Mouse (Mus musculus): ENCODE measurements around the gene Plcb4.

Plcb4 gene

GRCm38 (mm10) chr2:135761226-135761802, 102.5 kb downstream of the Plcb4 start:
- DNase-seq: no peak

GRCm38 (mm10) chr2:135764706-135765105, 105.9 kb downstream of the Plcb4 start:
- no peak for DNase-seq

GRCm38 (mm10) chr2:135766471-135767063, 107.8 kb downstream of the Plcb4 start:
- DNase-seq: no peak

GRCm38 (mm10) chr2:135767535-135767934, 108.7 kb downstream of the Plcb4 start:
- no peak for DNase-seq

- DNase-seq: no peak
These were observed 110.9 kb downstream of the Plcb4 start for GRCm38 (mm10) chr2:135769701-135770100.

GRCm38 (mm10) chr2:135770226-135770625, 111.4 kb downstream of the Plcb4 start:
- DNase-seq: no peak

GRCm38 (mm10) chr2:135773194-135773972, 114.6 kb downstream of the Plcb4 start:
- DNase-seq: no peak

- no peak for DNase-seq
These were observed 116.2 kb downstream of the Plcb4 start for GRCm38 (mm10) chr2:135775026-135775425.

GRCm38 (mm10) chr2:135776131-135776775, 117.4 kb downstream of the Plcb4 start:
- DNase-seq: no peak

GRCm38 (mm10) chr2:135781391-135781790, 122.6 kb downstream of the Plcb4 start:
- DNase-seq: no peak

GRCm38 (mm10) chr2:135787415-135787814, 128.6 kb downstream of the Plcb4 start:
- no peak for DNase-seq

GRCm38 (mm10) chr2:135792907-135793306, 134.1 kb downstream of the Plcb4 start:
- no peak for DNase-seq

GRCm38 (mm10) chr2:135796684-135797083, 137.9 kb downstream of the Plcb4 start:
- no peak for DNase-seq

- DNase-seq: no peak
These were observed 139.1 kb downstream of the Plcb4 start for GRCm38 (mm10) chr2:135797677-135798546.

- no peak for DNase-seq
These were observed 140.4 kb downstream of the Plcb4 start for GRCm38 (mm10) chr2:135799149-135799770.

- DNase-seq: no peak
These were observed 141.6 kb downstream of the Plcb4 start for GRCm38 (mm10) chr2:135800385-135800784.

- no peak for DNase-seq
These were observed 144.2 kb downstream of the Plcb4 start for GRCm38 (mm10) chr2:135802878-135803450.

GRCm38 (mm10) chr2:135805748-135806685, 147.2 kb downstream of the Plcb4 start:
- DNase-seq: no peak

- DNase-seq: no peak
These were observed 149.5 kb downstream of the Plcb4 start for GRCm38 (mm10) chr2:135808342-135808741.

- DNase-seq: peak; percentile 47
These were observed 152.0 kb downstream of the Plcb4 start for GRCm38 (mm10) chr2:135810841-135811240.
